Mouse (Mus musculus) spleen, postnatal 0 days (tissue): ENCODE results near the gene Prpf4b. TPM values are rescaled to one million over a fixed set of nuclear protein-coding genes. Genes with fewer than 3 reads are reported as not detected.

Experiments used
- polyA plus RNA-seq: library from polyadenylated mRNA; unstranded; fragments of >200 nt; fragmentation: Nextera tagmentation; extraction: Ambion mirVana; gene quantifications from 2 replicates; pipeline ENCODE4 v1.2.1, GENCODE M21; 2015

Gene Prpf4b
- 66.0 and 67.7 TPM in 2 replicates for polyA plus RNA-seq

GRCm38 (mm10) chr13:34875166-34875710 lies at the start of gene Prpf4b:
Gene Prpf4b, plus strand, starts transcription at chr13:34875302.

GRCm38 (mm10) chr13:34924210-34924609 lies 49.1 kb downstream of the Prpf4b start, which contains the start of the genes Fam217a and 4933417A18Rik:
Gene Fam217a, minus strand, starts transcription at chr13:34924310.
Gene 4933417A18Rik, plus strand, starts transcription at chr13:34924409.

Other genes with a start within 250 kb of the Prpf4b start
- 4.8 and 5.6 TPM in 2 replicates for gene Pxdc1, start 221.8 kb upstream of the Prpf4b start, polyA plus RNA-seq
- not detected in 2 replicates for gene Fam50b, start 140.5 kb upstream of the Prpf4b start, polyA plus RNA-seq
- 0.59 and 0.68 TPM in 2 replicates for gene Fam217a, start 49.0 kb downstream of the Prpf4b start, polyA plus RNA-seq
- gene 4933417A18Rik, start 49.1 kb downstream of the Prpf4b start, polyA plus RNA-seq, result not detected in 2 replicates
- gene Eci3, start 88.5 kb downstream of the Prpf4b start, polyA plus RNA-seq, result 0.30 and 0.33 TPM in 2 replicates
- 117 and 133 TPM in 2 replicates for gene Eci2, start 151.8 kb downstream of the Prpf4b start, polyA plus RNA-seq